Mouse (Mus musculus): ENCODE measurements at regions not wholly inside any gene's neighbourhood (a gene's known extent, or its start where the extent isn't known, plus 50 kb on each side); places are given as distances from the start of the nearest gene placed in this dataset.
A peak's percentile ranks its signal among the peaks of the same experiment; 100 is the strongest.

DNA sequence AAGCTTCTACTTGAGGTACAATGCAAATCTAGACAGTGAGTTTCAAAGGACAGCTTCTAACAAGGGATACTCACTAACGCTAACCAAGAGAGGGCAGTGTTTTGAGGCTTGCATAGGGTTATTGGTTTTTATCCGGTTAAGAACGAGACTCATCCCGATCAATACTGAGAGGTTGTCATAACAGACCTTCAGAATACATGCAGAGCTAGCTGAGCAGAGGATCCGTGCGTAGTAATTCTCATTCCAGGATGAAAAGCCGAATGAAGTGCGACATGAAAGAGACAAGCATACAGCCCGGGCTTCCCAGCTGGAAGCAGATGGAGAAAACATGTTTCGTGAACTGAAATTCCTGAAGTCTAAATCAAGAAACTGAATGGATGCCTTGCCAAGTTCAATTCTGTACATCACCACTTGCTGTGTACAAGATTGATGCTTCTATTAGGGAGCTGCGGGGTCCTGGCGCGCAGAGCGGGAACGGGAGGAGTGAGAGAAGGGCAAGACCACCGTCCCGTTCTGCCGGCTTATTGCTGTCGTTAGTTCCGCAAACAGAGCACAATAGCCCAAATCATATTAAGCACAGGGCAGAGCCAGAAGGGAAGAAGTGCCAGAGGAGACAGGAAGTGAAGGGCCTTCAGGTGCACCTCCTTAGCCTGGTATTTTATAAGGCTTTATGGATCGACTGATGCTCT is 65.4 kb upstream of the Tes start:
- H3K4me1 ChIP-seq (replicated peaks; ENCODE audit: control insufficient read depth, insufficient read depth, low read length), result no peaks in the 10 kb centered on the region
- H3K9ac ChIP-seq (ENCODE audit: low read length), result no peak overlapping the region
- no peaks in the 10 kb centered on the region for H3K9me3 ChIP-seq (ENCODE audit: control insufficient read depth, low read length)
- H3K4me3 ChIP-seq (ENCODE audit: low read length), result peak overlapping the region; percentile 22
- no peak overlapping the region for H3K27ac ChIP-seq (ENCODE audit: low read length)
- 64% methylated on average over 21 of the region's 21 CpGs for WGBS
- H3K27me3 ChIP-seq (ENCODE audit: control insufficient read depth, insufficient read depth, low read depth, low read length), result no peaks in the 10 kb centered on the region
- no peak for ATAC-seq (ENCODE audit: low read depth)
- no peaks in the 10 kb centered on the region for H3K36me3 ChIP-seq (ENCODE audit: control insufficient read depth, insufficient read depth, low read length)
- peak overlapping the region; percentile 41 for H3K4me2 ChIP-seq (ENCODE audit: low read depth, low read length)

DNA sequence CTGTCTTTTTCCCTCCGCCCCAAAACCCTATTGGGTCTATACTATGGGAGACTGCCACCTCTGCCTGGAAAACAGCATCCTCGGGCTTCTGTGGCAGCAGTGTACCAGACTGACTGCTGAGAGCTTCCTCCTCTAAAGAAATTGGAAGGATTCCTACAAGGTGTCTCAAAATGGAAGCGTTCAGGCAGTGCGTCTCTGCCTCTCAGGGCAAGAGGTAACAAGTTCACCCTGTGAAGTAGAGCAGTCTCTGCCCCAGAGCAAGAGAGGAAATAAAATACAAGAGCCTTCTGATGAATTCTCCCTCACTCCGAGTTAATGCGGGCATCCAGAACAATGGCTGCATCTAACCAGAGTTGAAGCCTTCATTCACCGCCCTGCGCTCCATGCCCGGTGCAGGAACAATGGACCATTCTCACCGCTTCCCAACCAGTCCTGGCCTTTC is 69.4 kb upstream of the Tes start:
- H3K4me1 ChIP-seq (replicated peaks; ENCODE audit: control insufficient read depth, insufficient read depth, low read length), result no peaks in the 10 kb centered on the region
- H3K4me2 ChIP-seq (ENCODE audit: low read depth, low read length), result peak overlapping the region; percentile 37
- no peaks in the 10 kb centered on the region for H3K9me3 ChIP-seq (ENCODE audit: control insufficient read depth, low read length)
- no peak overlapping the region for H3K27ac ChIP-seq (ENCODE audit: low read length)
- 31% methylated on average over 10 of the region's 10 CpGs for WGBS
- no peak overlapping the region for H3K4me3 ChIP-seq (ENCODE audit: low read length)
- H3K9ac ChIP-seq (ENCODE audit: low read length), result no peak overlapping the region
- no peaks in the 10 kb centered on the region for H3K27me3 ChIP-seq (ENCODE audit: control insufficient read depth, insufficient read depth, low read depth, low read length)
- ATAC-seq (ENCODE audit: low read depth), result no peak
- H3K36me3 ChIP-seq (ENCODE audit: control insufficient read depth, insufficient read depth, low read length), result no peaks in the 10 kb centered on the region

DNA sequence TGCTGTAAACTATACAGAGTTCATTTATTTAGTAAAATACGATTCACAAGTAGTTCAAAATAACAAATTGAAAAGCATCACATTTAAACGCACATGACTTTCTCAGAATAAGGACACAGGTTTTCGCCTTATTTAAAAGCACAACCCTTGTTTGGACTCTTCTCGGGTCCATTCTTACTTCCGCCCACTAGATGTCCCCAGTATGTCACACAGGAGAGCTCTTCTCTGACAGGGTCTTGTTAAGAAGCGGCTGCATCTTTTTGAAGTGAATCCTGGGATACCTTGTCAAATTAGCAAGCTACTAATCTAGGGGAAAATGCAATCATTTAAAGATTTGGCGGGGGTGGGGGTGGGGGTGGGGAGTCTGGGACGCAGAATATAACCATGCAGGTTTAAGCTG is 70.2 kb upstream of the Tes start:
- Histone ChIP-seq H3K27me3 (ENCODE audit: control insufficient read depth, insufficient read depth, low read depth, low read length) (no peaks in the 10 kb centered on the region), H3K4me3 (ENCODE audit: low read length) (no peak overlapping the region), H3K9ac (ENCODE audit: low read length) (no peak overlapping the region), H3K4me1 (replicated peaks; ENCODE audit: control insufficient read depth, insufficient read depth, low read length) (no peaks in the 10 kb centered on the region), H3K4me2 (ENCODE audit: low read depth, low read length) (no peak overlapping the region), H3K9me3 (ENCODE audit: control insufficient read depth, low read length) (no peaks in the 10 kb centered on the region), H3K27ac (ENCODE audit: low read length) (no peak overlapping the region), H3K36me3 (ENCODE audit: control insufficient read depth, insufficient read depth, low read length) (no peaks in the 10 kb centered on the region)
- 7% methylated on average over 8 of the region's 8 CpGs for WGBS
- no peak for ATAC-seq (ENCODE audit: low read depth)

DNA sequence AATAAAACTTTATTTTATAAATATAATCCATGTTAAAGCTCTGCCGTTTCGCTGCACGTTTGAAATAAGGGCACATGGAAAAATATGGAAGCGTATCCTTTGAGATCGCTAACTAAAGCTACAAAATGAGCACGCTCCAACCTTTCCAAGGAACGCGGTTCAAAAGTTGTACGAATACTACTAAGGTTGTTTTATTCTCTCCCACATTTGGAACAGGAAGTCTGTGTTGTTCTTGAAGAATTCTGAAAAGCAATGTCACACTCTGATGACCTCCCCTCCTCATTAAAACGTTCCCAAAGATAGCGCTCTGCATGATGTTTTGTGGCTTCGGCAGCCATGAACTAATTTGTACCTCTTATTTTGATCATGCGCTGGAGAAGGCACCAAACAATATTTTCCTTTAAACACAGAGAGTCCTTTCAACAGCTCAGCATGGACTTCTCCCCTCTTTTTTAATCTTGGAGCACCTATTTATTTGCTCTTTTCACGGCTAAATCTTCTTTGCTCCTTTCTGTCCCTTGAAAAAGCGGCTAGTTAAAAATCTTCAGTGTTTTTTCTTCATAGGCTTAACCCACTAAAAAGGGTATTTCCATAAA is 72.9 kb upstream of the Tes start:
- Histone ChIP-seq H3K9ac (ENCODE audit: low read length) (no peak overlapping the region), H3K4me2 (ENCODE audit: low read depth, low read length) (no peak overlapping the region), H3K4me3 (ENCODE audit: low read length) (no peak overlapping the region), H3K9me3 (ENCODE audit: control insufficient read depth, low read length) (no peaks in the 10 kb centered on the region), H3K27ac (ENCODE audit: low read length) (no peak overlapping the region), H3K36me3 (ENCODE audit: control insufficient read depth, insufficient read depth, low read length) (no peaks in the 10 kb centered on the region), H3K27me3 (ENCODE audit: control insufficient read depth, insufficient read depth, low read depth, low read length) (no peaks in the 10 kb centered on the region), H3K4me1 (replicated peaks; ENCODE audit: control insufficient read depth, insufficient read depth, low read length) (no peaks in the 10 kb centered on the region)
- ATAC-seq (ENCODE audit: low read depth), result no peak
- 72% methylated on average over 15 of the region's 15 CpGs for whole genome bisulfite sequencing

DNA sequence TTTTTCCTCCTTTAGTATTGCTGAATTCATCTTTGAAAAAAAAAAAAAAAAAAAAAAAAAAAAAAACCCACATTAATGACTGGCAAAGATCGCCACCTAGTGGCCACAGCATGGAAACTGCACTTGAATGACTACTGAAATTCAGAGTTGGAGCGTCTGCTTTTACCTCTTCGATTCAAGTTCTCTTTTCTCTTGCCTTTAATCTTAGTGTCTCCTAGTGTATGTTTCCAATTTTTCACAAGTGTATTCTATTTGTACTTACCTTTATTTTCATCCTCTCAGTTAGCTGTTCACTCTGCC is 79.9 kb upstream of the Tfec start:
- no peaks in the 10 kb centered on the region for H3K27me3 ChIP-seq (ENCODE audit: control insufficient read depth, insufficient read depth, low read depth, low read length)
- no peak for ATAC-seq (ENCODE audit: low read depth)
- no peak overlapping the region for H3K27ac ChIP-seq (ENCODE audit: low read length)
- H3K9ac ChIP-seq (ENCODE audit: low read length), result no peak overlapping the region
- WGBS, result 20% methylated on average over 3 of the region's 3 CpGs
- H3K9me3 ChIP-seq (ENCODE audit: control insufficient read depth, low read length), result no peaks in the 10 kb centered on the region
- H3K36me3 ChIP-seq (ENCODE audit: control insufficient read depth, insufficient read depth, low read length), result no peaks in the 10 kb centered on the region
- H3K4me2 ChIP-seq (ENCODE audit: low read depth, low read length), result no peak overlapping the region
- H3K4me1 ChIP-seq (replicated peaks; ENCODE audit: control insufficient read depth, insufficient read depth, low read length), result no peaks in the 10 kb centered on the region
- no peak overlapping the region for H3K4me3 ChIP-seq (ENCODE audit: low read length)

DNA sequence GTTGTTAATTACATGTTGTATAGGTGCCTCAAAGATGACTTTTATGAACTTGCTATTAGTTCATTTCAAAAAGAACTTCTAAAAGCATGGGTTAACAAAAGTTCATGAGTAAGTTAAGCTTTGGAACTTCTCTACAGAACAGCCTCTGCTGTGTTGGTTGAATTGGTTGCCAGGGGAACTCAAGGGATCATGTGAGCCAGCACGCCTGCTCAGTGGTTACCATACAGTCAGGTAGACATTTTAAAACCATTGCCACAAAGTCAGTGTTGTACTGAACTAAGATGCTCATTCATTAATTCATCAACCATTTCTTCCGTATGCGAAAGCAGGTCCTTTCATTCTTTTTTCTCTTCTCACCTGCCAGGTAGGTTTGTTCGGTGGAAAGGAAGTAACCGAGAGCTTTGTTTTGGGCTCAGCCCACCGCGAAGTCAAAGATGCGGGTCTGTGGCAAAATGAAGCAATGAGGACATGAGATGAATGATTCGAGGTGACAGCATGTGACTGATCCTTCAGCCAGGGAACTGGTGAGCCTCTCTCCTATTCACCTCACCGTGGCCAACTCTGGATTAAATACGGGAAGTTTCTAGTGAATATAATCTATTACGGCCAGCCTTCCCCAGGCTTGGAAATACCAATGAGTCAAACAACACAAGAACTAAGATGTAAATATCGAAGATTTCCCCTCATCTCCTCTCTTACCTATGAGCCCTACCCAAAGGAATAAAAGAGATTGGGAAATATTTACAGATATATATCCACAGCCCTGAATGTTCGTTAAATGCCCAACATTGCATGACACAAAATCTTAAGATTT is 79.4 kb upstream of the Tfec start:
- H3K27ac ChIP-seq (ENCODE audit: low read length), result no peak overlapping the region
- no peaks in the 10 kb centered on the region for H3K9me3 ChIP-seq (ENCODE audit: control insufficient read depth, low read length)
- H3K4me3 ChIP-seq (ENCODE audit: low read length), result no peak overlapping the region
- no peaks in the 10 kb centered on the region for H3K36me3 ChIP-seq (ENCODE audit: control insufficient read depth, insufficient read depth, low read length)
- no peaks in the 10 kb centered on the region for H3K4me1 ChIP-seq (replicated peaks; ENCODE audit: control insufficient read depth, insufficient read depth, low read length)
- no peak overlapping the region for H3K4me2 ChIP-seq (ENCODE audit: low read depth, low read length)
- H3K9ac ChIP-seq (ENCODE audit: low read length), result no peak overlapping the region
- H3K27me3 ChIP-seq (ENCODE audit: control insufficient read depth, insufficient read depth, low read depth, low read length), result no peaks in the 10 kb centered on the region
- no peak for ATAC-seq (ENCODE audit: low read depth)
- 62% methylated on average over 14 of the region's 14 CpGs for WGBS

DNA sequence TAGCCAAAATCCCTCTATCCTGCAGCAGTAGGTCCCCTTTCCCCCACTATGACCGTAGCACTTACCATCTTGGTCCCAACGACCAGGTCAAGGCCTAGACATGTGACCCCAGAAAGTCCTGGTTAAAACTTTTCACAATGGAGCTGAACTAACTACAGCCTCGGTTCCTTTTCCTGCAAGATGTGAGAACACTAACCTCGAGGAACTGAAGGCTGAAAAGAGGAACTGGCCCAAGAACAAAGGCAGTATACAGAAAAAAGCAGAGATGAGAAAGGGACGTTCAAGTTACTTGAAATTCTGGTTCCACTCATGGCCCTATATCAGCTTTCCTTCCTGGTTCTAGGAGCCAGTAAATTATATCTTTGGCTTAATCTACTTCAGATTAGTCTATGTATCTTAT is 67.4 kb upstream of the Tfec start:
- Histone ChIP-seq H3K36me3 (ENCODE audit: control insufficient read depth, insufficient read depth, low read length) (no peaks in the 10 kb centered on the region), H3K27me3 (ENCODE audit: control insufficient read depth, insufficient read depth, low read depth, low read length) (no peaks in the 10 kb centered on the region), H3K4me1 (replicated peaks; ENCODE audit: control insufficient read depth, insufficient read depth, low read length) (no peaks in the 10 kb centered on the region), H3K4me2 (ENCODE audit: low read depth, low read length) (no peak overlapping the region), H3K9me3 (ENCODE audit: control insufficient read depth, low read length) (no peaks in the 10 kb centered on the region), H3K9ac (ENCODE audit: low read length) (no peak overlapping the region), H3K4me3 (ENCODE audit: low read length) (no peak overlapping the region), H3K27ac (ENCODE audit: low read length) (no peak overlapping the region)
- 64% methylated on average over 5 of the region's 5 CpGs for WGBS
- no peak for ATAC-seq (ENCODE audit: low read depth)

DNA sequence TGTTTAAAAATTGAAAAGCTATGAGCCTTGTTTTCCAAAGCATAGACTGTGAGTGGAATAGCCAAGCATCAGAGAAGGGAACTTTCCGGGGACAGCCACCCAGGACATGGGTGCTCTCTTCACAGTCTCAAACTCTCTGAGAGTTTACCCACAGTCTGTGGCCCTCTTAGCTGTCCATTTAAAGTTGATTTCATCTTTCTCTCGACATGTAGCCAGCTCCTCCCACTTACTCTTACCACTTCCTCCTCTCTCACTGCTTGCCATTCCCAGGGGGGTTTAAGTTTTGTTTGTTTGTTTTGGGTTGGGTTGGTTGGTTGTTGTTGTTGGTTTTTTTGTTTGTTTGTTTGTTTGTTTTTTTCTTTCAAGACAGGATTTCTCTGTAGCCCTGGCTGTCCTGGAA is 66.1 kb upstream of the Tfec start:
- no peaks in the 10 kb centered on the region for H3K9me3 ChIP-seq (ENCODE audit: control insufficient read depth, low read length)
- H3K27me3 ChIP-seq (ENCODE audit: control insufficient read depth, insufficient read depth, low read depth, low read length), result no peaks in the 10 kb centered on the region
- H3K4me2 ChIP-seq (ENCODE audit: low read depth, low read length), result no peak overlapping the region
- H3K4me1 ChIP-seq (replicated peaks; ENCODE audit: control insufficient read depth, insufficient read depth, low read length), result no peaks in the 10 kb centered on the region
- no peak overlapping the region for H3K9ac ChIP-seq (ENCODE audit: low read length)
- no peak for ATAC-seq (ENCODE audit: low read depth)
- no peaks in the 10 kb centered on the region for H3K36me3 ChIP-seq (ENCODE audit: control insufficient read depth, insufficient read depth, low read length)
- no peak overlapping the region for H3K4me3 ChIP-seq (ENCODE audit: low read length)
- 65% methylated on average over 2 of the region's 2 CpGs for WGBS
- no peak overlapping the region for H3K27ac ChIP-seq (ENCODE audit: low read length)

DNA sequence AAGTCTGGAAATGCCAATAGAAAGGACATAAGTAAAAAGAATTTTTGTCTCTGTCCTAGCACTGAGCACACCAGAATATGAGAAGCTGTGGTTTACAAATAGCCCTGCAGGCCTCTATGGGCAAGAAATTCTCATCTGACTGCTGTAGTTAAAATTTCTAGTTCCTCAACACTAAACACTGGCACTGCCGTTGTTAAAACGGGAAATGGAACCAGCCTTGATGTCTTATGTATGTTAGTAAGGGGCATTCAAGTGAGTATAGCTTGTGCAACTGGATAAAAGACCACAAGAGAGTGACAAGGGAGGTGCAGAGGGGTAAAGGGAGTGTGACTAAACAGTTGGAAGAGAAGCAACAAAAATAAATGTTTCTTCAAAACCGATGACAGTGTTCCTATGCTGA is 65.7 kb upstream of the Tfec start:
- 69% methylated on average over 3 of the region's 3 CpGs for whole genome bisulfite sequencing
- Histone ChIP-seq H3K36me3 (ENCODE audit: control insufficient read depth, insufficient read depth, low read length) (no peaks in the 10 kb centered on the region), H3K27me3 (ENCODE audit: control insufficient read depth, insufficient read depth, low read depth, low read length) (no peaks in the 10 kb centered on the region), H3K9ac (ENCODE audit: low read length) (no peak overlapping the region), H3K9me3 (ENCODE audit: control insufficient read depth, low read length) (no peaks in the 10 kb centered on the region), H3K4me1 (replicated peaks; ENCODE audit: control insufficient read depth, insufficient read depth, low read length) (no peaks in the 10 kb centered on the region), H3K27ac (ENCODE audit: low read length) (no peak overlapping the region), H3K4me2 (ENCODE audit: low read depth, low read length) (no peak overlapping the region), H3K4me3 (ENCODE audit: low read length) (no peak overlapping the region)
- ATAC-seq (ENCODE audit: low read depth), result no peak
